In genomic region chr6:86104719-86105118, GRCm38 (mm10) we compare ENCODE assay signal across 28 mouse cellular contexts.
DNase-seq lines count a peak whose midpoint lies in the region; ATAC-seq and TF ChIP-seq lines count a peak whose summit lies in the region.
"Had no signal": no experiment of that assay in that cellular context is flagged by ENCODE, and none has a peak within 500 bp of the region (broad histone marks: within the 10 kb centered on the region; RNA-seq: fewer than 3 reads in every experiment).

No protein-coding gene starts in this region.

- DNase-seq in layer of hippocampus, adult 2 months (ENCODE audit: low spot score in 2 of 2) = no peak
- DNase-seq in layer of hippocampus, adult 11-12 months (ENCODE audit: low spot score) = no peak
- DNase-seq in liver, embryonic 13.5 days = no peak
- no peak for DNase-seq in liver, postnatal 0 days
- peak; percentile 56 for DNase-seq in brain, adult 2 months (ENCODE audit: low read depth, low spot score)
- DNase-seq in adrenal gland, postnatal 25 days = no peak
- DNase-seq: adrenal gland, adult 8-10 months; adrenal gland, postnatal 36 days; cerebellum, adult 11 months; cerebellum, adult 2 months; cerebellum, adult 9-11 months; cerebellum, postnatal 25 days; embryo, embryonic 11 days; forebrain, postnatal 0 days; gastrocnemius, adult 2 months; gastrocnemius, postnatal 14 days; heart, adult 11 months; heart, postnatal 10 days; heart, postnatal 36 days had no signal

- peaks cover 38% of the 10 kb centered on the region for H3K4me1 ChIP-seq in liver, embryonic 13.5 days (replicated peaks)
- no peaks in the 10 kb centered on the region for H3K4me1 ChIP-seq in liver, postnatal 0 days (ENCODE audit: insufficient read depth)
- H3K4me1 ChIP-seq: embryonic facial prominence, embryonic 10.5 days; heart, embryonic 15.5 days had no signal

- no peak for ATAC-seq in liver, embryonic 13.5 days (ENCODE audit: low read depth)
- ATAC-seq in liver, postnatal 0 days = no peak
- ATAC-seq: activated CD4-positive, CD25-positive, alpha-beta regulatory T cell, adult 4 months; CD4-positive, CD25-positive, alpha-beta regulatory T cell, adult 4 months; forebrain, embryonic 13.5 days; forebrain, postnatal 0 days had no signal

- WGBS in liver, embryonic 13.5 days (ENCODE audit: insufficient replicate concordance) = 63% methylated on average over 4 of the region's 4 CpGs
- 66% methylated on average over 4 of the region's 4 CpGs for WGBS in liver, postnatal 0 days (ENCODE audit: insufficient replicate concordance)

- no peak for TF ChIP-seq EP300 in liver, postnatal 0 days (IDR thresholded peaks at IDR 0.05; ENCODE audit: low read depth)

- peak overlapping the region; percentile 96 for H3K27ac ChIP-seq in layer of hippocampus, adult 2 months
- peak overlapping the region; percentile 47 for H3K27ac ChIP-seq in liver, embryonic 13.5 days
- H3K27ac ChIP-seq in liver, postnatal 0 days (ENCODE audit: low read depth) = no peak overlapping the region
- H3K27ac ChIP-seq: embryonic facial prominence, embryonic 10.5 days; embryonic facial prominence, embryonic 13.5 days; forebrain, embryonic 13.5 days; gastrocnemius, adult 2 months; heart, embryonic 15.5 days; hindbrain, embryonic 14.5 days had no signal

- H3K9ac ChIP-seq in liver, embryonic 13.5 days = no peak overlapping the region
- no peak overlapping the region for H3K9ac ChIP-seq in liver, postnatal 0 days (replicated peaks)
- H3K9ac ChIP-seq: embryonic facial prominence, embryonic 13.5 days; forebrain, embryonic 13.5 days; forebrain, postnatal 0 days; heart, embryonic 15.5 days; hindbrain, embryonic 14.5 days had no signal

- H3K4me3 ChIP-seq in layer of hippocampus, adult 2 months = no peak overlapping the region
- no peak overlapping the region for H3K4me3 ChIP-seq in liver, embryonic 13.5 days (replicated peaks)
- H3K4me3 ChIP-seq in liver, postnatal 0 days (ENCODE audit: low read depth, low read length) = no peak overlapping the region
- H3K4me3 ChIP-seq: embryonic facial prominence, embryonic 10.5 days; embryonic facial prominence, embryonic 13.5 days; erythroblast, embryonic 14.5 days; forebrain, embryonic 13.5 days; gastrocnemius, adult 2 months; heart, embryonic 15.5 days had no signal

- H3K4me2 ChIP-seq in liver, embryonic 13.5 days = no peak overlapping the region
- H3K4me2 ChIP-seq in liver, postnatal 0 days (ENCODE audit: low read depth, low read length) = no peak overlapping the region
- H3K4me2 ChIP-seq: embryonic facial prominence, embryonic 13.5 days; forebrain, embryonic 13.5 days; heart, embryonic 11.5 days; heart, embryonic 15.5 days; hindbrain, embryonic 14.5 days had no signal

- H3K9me3 ChIP-seq in liver, embryonic 13.5 days (replicated peaks) = no peaks in the 10 kb centered on the region
- H3K9me3 ChIP-seq in liver, postnatal 0 days (ENCODE audit: low read length) = no peaks in the 10 kb centered on the region
- H3K9me3 ChIP-seq: embryonic facial prominence, embryonic 10.5 days; embryonic facial prominence, embryonic 13.5 days; forebrain, embryonic 13.5 days; heart, embryonic 15.5 days had no signal

- TF ChIP-seq CTCF in layer of hippocampus, adult 2 months (conservative IDR thresholded peaks at IDR 0.05) = no peak
- no peak for TF ChIP-seq CTCF in liver, postnatal 0 days (IDR thresholded peaks at IDR 0.05; ENCODE audit: low read depth)

- H3K27me3 ChIP-seq in liver, embryonic 13.5 days = no peaks in the 10 kb centered on the region
- no peaks in the 10 kb centered on the region for H3K27me3 ChIP-seq in liver, postnatal 0 days (ENCODE audit: insufficient read depth, low read length)
- H3K27me3 ChIP-seq: embryonic facial prominence, embryonic 13.5 days; forebrain, embryonic 13.5 days had no signal

- H3K36me3 ChIP-seq in liver, embryonic 13.5 days = peaks cover 100% of the 10 kb centered on the region
- peaks cover 49% of the 10 kb centered on the region for H3K36me3 ChIP-seq in liver, postnatal 0 days (replicated peaks; ENCODE audit: insufficient read depth, low read length)
- H3K36me3 ChIP-seq: embryonic facial prominence, embryonic 13.5 days; heart, embryonic 15.5 days had no signal
